Mouse (Mus musculus) kidney, postnatal 0 days (tissue): Measurements from ENCODE around the gene C2. TPM values are rescaled to one million over a fixed set of nuclear protein-coding genes. Genes with fewer than 3 reads are reported as not detected.

Source experiments
- ATAC-seq: fragments of 200-750 bp; cut with Nextera tagmentation; replicated peaks from 2 replicates; pipeline ENCODE4 v1.8.0; 2017; ENCODE audit warnings: low read depth, moderate number of reproducible peaks, moderate TSS enrichment, moderate library complexity; ENCODE audit not compliant: low FRiP score
- DNase-seq: peaks from one replicate; pipeline ENCODE4 v3.0.0-alpha.2; 2016; ENCODE audit warnings: low spot score
- H3K27ac ChIP-seq: fragments of 300-500 bp; sonication (generic); 2 replicates; pipeline ENCODE4 v1.5.1; 2014; ENCODE audit warnings: mild to moderate bottlenecking
- H3K27me3 ChIP-seq: fragments of 300-500 bp; sonication (generic); 2 replicates; pipeline ENCODE4 v1.6.1; 2014; ENCODE audit warnings: low read length, mixed read lengths; ENCODE audit not compliant: insufficient read depth
- H3K36me3 ChIP-seq: fragments of 300-500 bp; sonication (generic); 2 replicates; pipeline ENCODE4 v1.6.1; 2014; ENCODE audit warnings: low read length, mixed read lengths; ENCODE audit not compliant: insufficient read depth
- H3K4me1 ChIP-seq: fragments of 300-500 bp; sonication (generic); replicated peaks from 2 replicates; pipeline ENCODE4 v1.6.1; 2014; ENCODE audit warnings: antibody characterized with exemption, low read length, mixed read lengths; ENCODE audit not compliant: insufficient read depth
- H3K4me2 ChIP-seq: fragments of 300-500 bp; sonication (generic); 2 replicates; pipeline ENCODE4 v1.6.1; 2014; ENCODE audit warnings: mild to moderate bottlenecking, low read length, moderate library complexity, mixed read lengths
- H3K4me3 ChIP-seq: fragments of 300-500 bp; sonication (generic); replicated peaks from 2 replicates; pipeline ENCODE4 v1.5.1; 2014; ENCODE audit warnings: low read depth, low read length
- H3K9ac ChIP-seq: fragments of 300-500 bp; sonication (generic); 2 replicates; pipeline ENCODE4 v1.6.1; 2014; ENCODE audit warnings: low read depth, low read length
- H3K9me3 ChIP-seq: fragments of 300-500 bp; sonication (generic); replicated peaks from 2 replicates; pipeline ENCODE4 v1.6.1; 2016; ENCODE audit warnings: low read length, inconsistent platforms, mixed read lengths
- CTCF ChIP-seq: IDR thresholded peaks from 2 replicates; pipeline ENCODE4 v1.5.1; 2016; ENCODE audit warnings: antibody characterized with exemption, low read depth, mild to moderate bottlenecking, moderate library complexity
- WGBS: fragments of 180-500 bp; shearing (Covaris S2); extraction: QIAGEN DNeasy Blood & Tissue Kit; methylation state at CpG from one replicate; pipeline ENCODE4 v1.1.7; 2014; 5-methylcytosine and 5-hydroxymethylcytosine counted together
- polyA plus RNA-seq: library from polyadenylated mRNA; unstranded; fragments of >200 nt; fragmentation: Nextera tagmentation; extraction: Ambion mirVana; gene quantifications from 2 replicates; pipeline ENCODE4 v1.2.1, GENCODE M21; 2015

The C2 gene
- polyA plus RNA-seq, 1 experiment from 2014 or later, result 7.4 TPM

- no peak for ATAC-seq
- Histone ChIP-seq H3K9me3 (no peaks in the 10 kb centered on the region), H3K27ac (no peak overlapping the region), H3K4me1 (peaks cover 10% of the 10 kb centered on the region; the same call in 1 of the 2 replicates), H3K4me2 (no peak overlapping the region), H3K4me3 (no peak overlapping the region), H3K36me3 (no peaks in the 10 kb centered on the region; the same call in 1 of the 2 replicates), H3K27me3 (no peaks in the 10 kb centered on the region), H3K9ac (no peak overlapping the region)
- DNase-seq, result no peak
- TF ChIP-seq CTCF, result no peak
- 65% methylated on average over 4 of the region's 4 CpGs for WGBS
Measured at GRCm38 (mm10) chr17:34928841-34929240, 30.8 kb upstream of the C2 start.

GRCm38 (mm10) chr17:34927306-34928019 is 29.4 kb upstream of the C2 start:
- Histone ChIP-seq H3K9ac (no peak overlapping the region), H3K27ac (no peak overlapping the region), H3K9me3 (no peaks in the 10 kb centered on the region), H3K4me3 (no peak overlapping the region), H3K4me1 (peaks cover 8% of the 10 kb centered on the region; the same call in 1 of the 2 replicates), H3K36me3 (no peaks in the 10 kb centered on the region), H3K4me2 (no peak overlapping the region), H3K27me3 (no peaks in the 10 kb centered on the region)
- no peak for ATAC-seq
- TF ChIP-seq CTCF, result no peak
- no peak for DNase-seq
- WGBS, result 83% methylated on average over 18 of the region's 18 CpGs

GRCm38 (mm10) chr17:34924258-34924657 is 26.2 kb upstream of the C2 start:
- H3K27ac ChIP-seq, result no peak overlapping the region
- H3K36me3 ChIP-seq, result no peaks in the 10 kb centered on the region
- H3K4me3 ChIP-seq, result no peak overlapping the region
- H3K9me3 ChIP-seq, result no peaks in the 10 kb centered on the region
- no peak overlapping the region for H3K9ac ChIP-seq
- no peak for DNase-seq
- no peak for TF ChIP-seq CTCF
- WGBS, result 65% methylated on average over 5 of the region's 5 CpGs
- no peaks in the 10 kb centered on the region for H3K27me3 ChIP-seq
- no peak for ATAC-seq
- H3K4me2 ChIP-seq, result no peak overlapping the region
- no peaks in the 10 kb centered on the region for H3K4me1 ChIP-seq

GRCm38 (mm10) chr17:34922939-34923338 is 24.9 kb upstream of the C2 start:
- H3K27ac ChIP-seq, result no peak overlapping the region
- H3K4me3 ChIP-seq, result no peak overlapping the region
- TF ChIP-seq CTCF, result peak; percentile 55
- H3K36me3 ChIP-seq, result no peaks in the 10 kb centered on the region
- no peaks in the 10 kb centered on the region for H3K27me3 ChIP-seq
- no peak for ATAC-seq
- H3K9ac ChIP-seq, result no peak overlapping the region
- no peaks in the 10 kb centered on the region for H3K4me1 ChIP-seq
- H3K4me2 ChIP-seq, result no peak overlapping the region
- H3K9me3 ChIP-seq, result no peaks in the 10 kb centered on the region
- WGBS, result 41% methylated on average over 6 of the region's 6 CpGs
- DNase-seq, result peak; percentile 41

GRCm38 (mm10) chr17:34917188-34917587 is 19.1 kb upstream of the C2 start:
- DNase-seq (no peak), ATAC-seq (no peak)
- H3K4me3 ChIP-seq, result no peak overlapping the region
- no peak overlapping the region for H3K4me2 ChIP-seq
- no peaks in the 10 kb centered on the region for H3K4me1 ChIP-seq
- H3K9me3 ChIP-seq, result no peaks in the 10 kb centered on the region
- no peak overlapping the region for H3K9ac ChIP-seq
- H3K27me3 ChIP-seq, result no peaks in the 10 kb centered on the region
- H3K36me3 ChIP-seq, result peaks cover 14% of the 10 kb centered on the region; the same call in 1 of the 2 replicates
- H3K27ac ChIP-seq, result no peak overlapping the region
- no peak for TF ChIP-seq CTCF
- WGBS, result 79% methylated on average over 9 of the region's 9 CpGs

- no peaks in the 10 kb centered on the region for H3K4me1 ChIP-seq
- ATAC-seq, result no peak
- WGBS, result 93% methylated on average over 5 of the region's 5 CpGs
Measured at GRCm38 (mm10) chr17:34916316-34916715, 18.3 kb upstream of the C2 start.

More at GRCm38 (mm10) chr17:34916316-34916715, 18.3 kb upstream of the C2 start:
- Histone ChIP-seq H3K4me2 (no peak overlapping the region), H3K36me3 (peaks cover 21% of the 10 kb centered on the region; the same call in 1 of the 2 replicates), H3K9ac (no peak overlapping the region), H3K4me3 (no peak overlapping the region), H3K27me3 (no peaks in the 10 kb centered on the region), H3K27ac (no peak overlapping the region), H3K9me3 (no peaks in the 10 kb centered on the region)
- no peak for DNase-seq
- no peak for TF ChIP-seq CTCF
